Mouse (Mus musculus) embryonic facial prominence, embryonic 10.5 days (tissue): ENCODE measurements around the gene L3hypdh. TPM values are rescaled to one million over a fixed set of nuclear protein-coding genes. Genes with fewer than 3 reads are reported as not detected.
"Not testable (repeated sequence)": the region's sequence is repeated elsewhere in the genome, so short reads cannot be mapped to it uniquely, and the experiment has no call there.

Experiments used
- DNase-seq: peaks from one replicate; pipeline ENCODE4 v3.0.0-alpha.2; 2017; ENCODE audit warnings: low spot score
- H3K27ac ChIP-seq: fragments of 300-500 bp; sonication (generic); replicated peaks from 2 replicates; pipeline ENCODE4 v1.5.1; 2016; ENCODE audit warnings: mild to moderate bottlenecking
- H3K27me3 ChIP-seq: fragments of 300-500 bp; sonication (generic); replicated peaks from 2 replicates; pipeline ENCODE4 v1.6.1; 2016; ENCODE audit warnings: low read depth, mild to moderate bottlenecking; ENCODE audit not compliant: poor library complexity, severe bottlenecking
- H3K36me3 ChIP-seq: fragments of 300-500 bp; sonication (generic); replicated peaks from 2 replicates; pipeline ENCODE4 v1.6.1; 2016; ENCODE audit warnings: mild to moderate bottlenecking, moderate library complexity
- H3K4me1 ChIP-seq: fragments of 300-500 bp; sonication (generic); 2 replicates; pipeline ENCODE4 v1.6.1; 2016
- H3K4me3 ChIP-seq: fragments of 300-500 bp; sonication (generic); 2 replicates; pipeline ENCODE4 v1.5.1; 2016; ENCODE audit warnings: mild to moderate bottlenecking, moderate library complexity
- H3K9me3 ChIP-seq: fragments of 300-500 bp; sonication (generic); 2 replicates; pipeline ENCODE4 v1.6.1; 2016; ENCODE audit warnings: mild to moderate bottlenecking
- WGBS: fragments of 180-500 bp; shearing (Covaris S2); methylation state at CpG from one replicate; pipeline ENCODE4 v1.1.7; 2016; 5-methylcytosine and 5-hydroxymethylcytosine counted together
- polyA plus RNA-seq: library from polyadenylated mRNA; unstranded; fragments of >200 nt; fragmentation: Nextera tagmentation; extraction: Ambion mirVana; gene quantifications from 2 replicates; pipeline ENCODE4 v1.2.1, GENCODE M21; 2016

L3hypdh gene
- polyA plus RNA-seq, 1 experiment from 2014 or later: 11.2 TPM

GRCm38 (mm10) chr12:72050821-72051220, 34.4 kb downstream of the L3hypdh start:
- H3K4me3 ChIP-seq: no peak overlapping the region
- 0 out of 2 replicates have a peak, but pooled peaks cover 6% of the 10 kb centered on the region for H3K9me3 ChIP-seq
- H3K27me3 ChIP-seq: 0 out of 2 replicates have a peak, but pooled peaks cover 5% of the 10 kb centered on the region
- no peak overlapping the region for H3K27ac ChIP-seq
- WGBS: 85% methylated on average over 4 of the region's 4 CpGs
- 0 out of 2 replicates have a peak, but pooled peaks cover 2% of the 10 kb centered on the region for H3K4me1 ChIP-seq
- DNase-seq: no peak
- no peaks in the 10 kb centered on the region for H3K36me3 ChIP-seq

GRCm38 (mm10) chr12:72050156-72050555, 35.1 kb downstream of the L3hypdh start:
- H3K4me1 ChIP-seq, H3K27ac ChIP-seq, H3K36me3 ChIP-seq, DNase-seq, H3K9me3 ChIP-seq, H3K4me3 ChIP-seq, H3K27me3 ChIP-seq: not testable (repeated sequence)
- WGBS: 91% methylated on average over 5 of the region's 5 CpGs

DNA sequence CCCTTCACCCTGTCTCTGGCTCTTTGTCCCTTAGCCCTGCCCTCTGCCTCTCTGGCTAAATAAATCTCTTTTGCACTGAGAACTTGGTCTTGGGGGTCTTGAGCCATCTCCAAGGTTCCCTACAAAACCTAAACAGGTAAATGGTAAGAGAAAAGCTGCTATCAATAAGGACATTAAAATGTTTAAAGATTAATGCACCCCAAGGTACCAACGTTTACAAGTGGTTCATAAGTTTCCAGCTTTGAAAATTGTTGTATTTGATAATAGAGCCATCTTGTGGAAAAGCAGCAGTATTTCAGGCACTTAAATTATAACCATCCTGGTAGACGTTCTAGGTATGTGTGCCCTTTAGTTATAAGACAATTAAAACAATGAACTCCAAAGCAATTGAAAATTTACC, 37.7 kb downstream of the L3hypdh start:
- 15% methylated on average over 2 of the region's 2 CpGs for WGBS

DNA sequence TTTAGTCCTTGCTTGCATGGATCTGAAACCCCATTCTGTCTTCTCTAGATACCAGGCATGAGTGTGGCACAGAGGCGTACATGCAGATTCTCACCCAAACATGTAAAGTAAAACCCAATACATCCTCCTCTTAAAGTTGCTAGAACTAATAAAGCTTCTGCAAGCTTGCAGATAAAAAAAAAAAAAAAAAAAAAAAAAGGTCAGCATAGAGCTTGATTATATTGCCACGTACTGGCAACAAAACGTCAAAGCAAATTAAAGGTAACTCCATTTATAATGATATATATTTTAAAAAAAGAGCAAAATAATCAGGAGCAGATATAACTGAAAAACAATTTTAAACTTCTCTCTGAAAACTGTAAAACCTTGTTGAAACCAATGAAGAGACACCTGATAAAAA, 44.0 kb downstream of the L3hypdh start:
- Histone ChIP-seq H3K4me3 (no peak overlapping the region), H3K4me1 (0 out of 2 replicates have a peak, but pooled peaks cover 5% of the 10 kb centered on the region), H3K9me3 (no peaks in the 10 kb centered on the region), H3K36me3 (no peaks in the 10 kb centered on the region), H3K27ac (no peak overlapping the region), H3K27me3 (no peaks in the 10 kb centered on the region)
- no peak for DNase-seq
- 89% methylated on average over 3 of the region's 3 CpGs for WGBS

More for the DNA sequence above, 37.7 kb downstream of the L3hypdh start:
- no peaks in the 10 kb centered on the region for H3K36me3 ChIP-seq
- no peaks in the 10 kb centered on the region for H3K27me3 ChIP-seq
- H3K4me1 ChIP-seq: 0 out of 2 replicates have a peak, but pooled peaks cover 2% of the 10 kb centered on the region
- DNase-seq: no peak
- H3K27ac ChIP-seq: peak overlapping the region; percentile 6; the same call in 1 of the 2 replicates
- 0 out of 2 replicates have a peak, but pooled peaks cover 6% of the 10 kb centered on the region for H3K9me3 ChIP-seq
- no peak overlapping the region for H3K4me3 ChIP-seq

DNA sequence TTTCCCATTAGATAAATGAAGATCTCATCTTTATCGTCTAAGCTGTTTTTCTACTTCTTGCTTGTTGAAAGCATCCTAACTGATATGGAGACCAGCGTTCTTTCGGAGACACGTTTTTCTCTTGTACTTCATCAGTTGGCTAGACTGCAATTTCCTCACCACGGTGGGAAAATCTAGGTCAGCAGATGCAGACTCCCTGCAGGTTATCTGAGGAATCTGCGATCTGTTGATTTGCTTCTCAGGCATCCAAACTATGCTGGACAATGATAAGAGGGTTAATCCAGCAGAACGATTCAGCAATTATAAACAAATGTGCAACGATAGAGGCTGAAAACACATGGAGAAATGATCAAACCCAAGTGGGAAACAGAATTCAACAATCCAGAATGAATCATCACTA, 45.7 kb downstream of the L3hypdh start:
- H3K4me1 ChIP-seq: 0 out of 2 replicates have a peak, but pooled peaks cover 5% of the 10 kb centered on the region
- H3K27ac ChIP-seq: no peak overlapping the region
- no peak overlapping the region for H3K4me3 ChIP-seq
- H3K27me3 ChIP-seq: no peaks in the 10 kb centered on the region
- no peak for DNase-seq
- no peaks in the 10 kb centered on the region for H3K36me3 ChIP-seq
- WGBS: 83% methylated on average over 8 of the region's 8 CpGs
- H3K9me3 ChIP-seq: no peaks in the 10 kb centered on the region

- Histone ChIP-seq H3K9me3 (no peaks in the 10 kb centered on the region), H3K36me3 (no peaks in the 10 kb centered on the region), H3K27me3 (no peaks in the 10 kb centered on the region), H3K4me3 (no peak overlapping the region), H3K4me1 (0 out of 2 replicates have a peak, but pooled peaks cover 5% of the 10 kb centered on the region), H3K27ac (no peak overlapping the region)
- 50% methylated on average over 2 of the region's 2 CpGs for WGBS
- no peak for DNase-seq
Measured at GRCm38 (mm10) chr12:72038866-72039265, 46.4 kb downstream of the L3hypdh start.

DNA sequence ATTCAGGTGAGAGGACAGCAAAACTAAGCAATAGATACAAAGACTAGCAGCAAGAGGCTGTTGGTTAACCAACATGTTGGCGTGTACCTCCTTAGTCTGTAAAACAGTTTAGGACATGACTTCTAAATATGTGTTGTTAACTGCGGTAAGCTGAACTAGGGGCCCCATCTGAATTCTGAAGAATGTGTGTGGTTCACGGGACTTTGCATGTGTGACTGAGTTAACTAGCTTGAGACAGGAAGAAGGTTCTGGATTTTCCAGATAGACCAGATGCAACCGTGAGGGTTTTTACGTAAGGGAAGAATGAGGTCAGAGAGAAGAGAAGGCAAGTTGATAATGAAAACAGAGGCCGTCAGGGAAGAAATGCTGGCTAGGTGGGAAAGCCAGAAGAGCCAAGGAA, 48.2 kb downstream of the L3hypdh start:
- Histone ChIP-seq H3K27ac (no peak overlapping the region), H3K4me1 (0 out of 2 replicates have a peak, but pooled peaks cover 5% of the 10 kb centered on the region), H3K27me3 (no peaks in the 10 kb centered on the region), H3K36me3 (no peaks in the 10 kb centered on the region), H3K4me3 (no peak overlapping the region), H3K9me3 (no peaks in the 10 kb centered on the region)
- WGBS: 90% methylated on average over 6 of the region's 6 CpGs
- no peak for DNase-seq

DNA sequence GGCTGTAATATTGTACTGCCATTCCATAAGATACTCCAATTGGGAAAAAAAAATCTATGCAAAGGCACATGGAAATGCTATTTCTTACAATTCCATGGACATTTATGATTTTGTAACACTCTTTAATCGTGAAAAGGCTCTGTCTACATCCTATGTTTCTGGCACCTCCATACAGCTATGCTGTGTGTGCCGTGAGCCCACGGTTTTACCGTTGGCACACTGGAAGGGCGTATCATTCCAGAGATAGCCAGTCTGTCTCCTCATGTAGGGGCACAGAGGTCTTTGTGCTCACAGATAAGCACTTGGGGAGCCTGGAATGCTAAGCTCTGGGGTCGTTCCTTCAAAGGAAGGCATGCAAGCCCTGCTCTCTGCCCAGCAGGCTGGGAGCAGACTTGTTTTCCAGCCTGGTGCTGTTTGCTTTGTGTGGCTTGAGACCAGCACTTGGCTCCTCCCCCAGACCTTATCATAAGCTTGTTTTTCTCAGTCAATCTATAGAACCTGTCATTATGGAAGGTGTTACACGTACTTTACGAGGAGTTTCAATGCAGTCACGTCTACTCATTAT, 49.1 kb downstream of the L3hypdh start:
- no peak for DNase-seq
- Histone ChIP-seq H3K27me3 (no peaks in the 10 kb centered on the region), H3K27ac (no peak overlapping the region), H3K36me3 (no peaks in the 10 kb centered on the region), H3K9me3 (no peaks in the 10 kb centered on the region), H3K4me1 (0 out of 2 replicates have a peak, but pooled peaks cover 8% of the 10 kb centered on the region), H3K4me3 (no peak overlapping the region)
- 70% methylated on average over 9 of the region's 9 CpGs for WGBS

DNA sequence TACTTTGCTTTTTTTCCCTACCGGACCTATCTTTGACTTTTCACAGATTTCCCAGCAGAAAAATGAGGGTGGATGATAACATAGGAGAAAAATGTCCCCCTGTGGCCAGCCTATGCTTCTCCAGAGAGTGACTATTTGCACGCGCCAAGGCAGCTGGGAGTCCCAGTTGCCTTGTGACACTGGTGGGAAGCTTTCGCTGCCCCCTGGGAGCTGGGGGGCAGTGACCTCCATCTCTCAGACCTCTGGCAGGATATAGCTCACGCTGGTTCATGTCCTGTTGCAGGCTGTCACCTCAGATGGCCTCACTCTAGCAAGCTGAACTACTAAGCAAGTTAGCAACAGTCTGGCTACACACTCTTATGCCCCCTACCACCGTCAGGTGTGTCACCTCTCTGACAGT, 53.4 kb downstream of the L3hypdh start:
- DNase-seq: no peak
- 86% methylated on average over 6 of the region's 6 CpGs for WGBS
- no peaks in the 10 kb centered on the region for H3K36me3 ChIP-seq

GRCm38 (mm10) chr12:72031171-72031570, 54.1 kb downstream of the L3hypdh start:
- no peak overlapping the region for H3K27ac ChIP-seq
- no peaks in the 10 kb centered on the region for H3K9me3 ChIP-seq
- WGBS: 83% methylated on average over 5 of the region's 5 CpGs
- H3K4me3 ChIP-seq: no peak overlapping the region
- H3K27me3 ChIP-seq: no peaks in the 10 kb centered on the region
- no peaks in the 10 kb centered on the region for H3K36me3 ChIP-seq
- DNase-seq: no peak
- 0 out of 2 replicates have a peak, but pooled peaks cover 3% of the 10 kb centered on the region for H3K4me1 ChIP-seq

More for the DNA sequence above, 53.4 kb downstream of the L3hypdh start:
- H3K9me3 ChIP-seq: no peaks in the 10 kb centered on the region
- H3K4me3 ChIP-seq: no peak overlapping the region
- H3K4me1 ChIP-seq: 0 out of 2 replicates have a peak, but pooled peaks cover 3% of the 10 kb centered on the region
- no peak overlapping the region for H3K27ac ChIP-seq
- H3K27me3 ChIP-seq: no peaks in the 10 kb centered on the region

GRCm38 (mm10) chr12:72025275-72025795, 59.9 kb downstream of the L3hypdh start:
- Histone ChIP-seq H3K4me1 (0 out of 2 replicates have a peak, but pooled peaks cover 4% of the 10 kb centered on the region), H3K9me3 (no peaks in the 10 kb centered on the region), H3K27me3 (no peaks in the 10 kb centered on the region), H3K36me3 (no peaks in the 10 kb centered on the region), H3K27ac (no peak overlapping the region), H3K4me3 (no peak overlapping the region)
- WGBS: 69% methylated on average over 6 of the region's 6 CpGs
- no peak for DNase-seq

DNA sequence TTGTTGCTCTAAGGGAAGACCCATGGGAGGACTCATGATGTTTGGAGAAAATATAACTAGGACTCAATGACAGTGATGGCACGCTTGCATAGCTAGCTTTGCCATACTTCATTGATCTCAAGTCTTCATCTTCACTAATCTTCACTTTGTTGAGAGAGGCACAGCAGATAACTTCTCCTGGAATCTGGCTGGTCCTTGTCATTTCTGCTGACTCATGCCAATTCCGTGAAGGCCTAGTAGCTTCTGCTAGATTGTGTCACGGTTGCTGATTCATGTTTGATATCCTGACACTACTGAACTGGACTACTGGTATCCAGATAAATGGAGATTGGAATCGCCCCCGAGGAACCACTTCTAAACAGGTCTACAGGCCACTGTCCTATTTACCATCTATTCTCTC, 61.7 kb downstream of the L3hypdh start:
- no peak for DNase-seq
- Histone ChIP-seq H3K27ac (no peak overlapping the region), H3K9me3 (no peaks in the 10 kb centered on the region), H3K36me3 (no peaks in the 10 kb centered on the region), H3K4me1 (0 out of 2 replicates have a peak, but pooled peaks cover 4% of the 10 kb centered on the region), H3K27me3 (no peaks in the 10 kb centered on the region), H3K4me3 (no peak overlapping the region)
- WGBS: 90% methylated on average over 5 of the region's 5 CpGs
